Mouse (Mus musculus): ENCODE measurements around the gene Pnpla2. TPM values are rescaled to one million over a fixed set of nuclear protein-coding genes. Genes with fewer than 3 reads are reported as not detected.

Pnpla2 gene
- polyA plus RNA-seq, 1 experiment, result 21.3 TPM

DNA sequence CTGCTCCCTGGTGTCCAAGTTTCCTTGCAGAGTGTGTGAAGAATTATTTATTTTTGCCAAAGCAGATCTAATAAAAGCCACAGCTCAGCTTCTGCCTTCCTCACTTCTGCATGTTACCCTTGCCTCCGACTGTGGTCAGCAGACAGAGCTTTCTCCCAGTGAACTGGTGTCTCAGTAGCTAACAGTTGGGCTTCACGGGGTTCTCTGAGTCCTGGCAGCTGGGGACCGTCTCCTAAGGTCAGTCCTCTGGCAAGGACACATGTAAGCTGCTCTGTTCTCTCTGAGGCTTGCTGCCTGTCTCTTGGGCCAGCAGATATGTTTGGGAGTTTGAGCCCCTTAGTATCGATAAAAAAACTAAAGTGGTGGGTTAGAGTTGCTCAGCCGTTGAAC, 5.0 kb downstream of the Pnpla2 start:
- H3K4me1 ChIP-seq (ENCODE audit: control insufficient read depth, insufficient read depth, low read length), result peaks cover 3% of the 10 kb centered on the region; the same call in 1 of the 2 replicates
- H3K4me3 ChIP-seq (replicated peaks; ENCODE audit: control insufficient read depth, low read depth, low read length), result no peak overlapping the region
- H3K27ac ChIP-seq (ENCODE audit: control insufficient read depth, insufficient read depth, low read depth, low read length, poor library complexity), result no peak overlapping the region
- TF ChIP-seq POLR2A (IDR thresholded peaks at IDR 0.05; ENCODE audit: borderline replicate concordance, control insufficient read depth, low read depth, low read length) (no peak), CTCF (IDR thresholded peaks at IDR 0.05; ENCODE audit: control insufficient read depth, insufficient read depth, low read length) (no peak)
- 70% methylated on average over 5 of the region's 5 CpGs for WGBS

DNA sequence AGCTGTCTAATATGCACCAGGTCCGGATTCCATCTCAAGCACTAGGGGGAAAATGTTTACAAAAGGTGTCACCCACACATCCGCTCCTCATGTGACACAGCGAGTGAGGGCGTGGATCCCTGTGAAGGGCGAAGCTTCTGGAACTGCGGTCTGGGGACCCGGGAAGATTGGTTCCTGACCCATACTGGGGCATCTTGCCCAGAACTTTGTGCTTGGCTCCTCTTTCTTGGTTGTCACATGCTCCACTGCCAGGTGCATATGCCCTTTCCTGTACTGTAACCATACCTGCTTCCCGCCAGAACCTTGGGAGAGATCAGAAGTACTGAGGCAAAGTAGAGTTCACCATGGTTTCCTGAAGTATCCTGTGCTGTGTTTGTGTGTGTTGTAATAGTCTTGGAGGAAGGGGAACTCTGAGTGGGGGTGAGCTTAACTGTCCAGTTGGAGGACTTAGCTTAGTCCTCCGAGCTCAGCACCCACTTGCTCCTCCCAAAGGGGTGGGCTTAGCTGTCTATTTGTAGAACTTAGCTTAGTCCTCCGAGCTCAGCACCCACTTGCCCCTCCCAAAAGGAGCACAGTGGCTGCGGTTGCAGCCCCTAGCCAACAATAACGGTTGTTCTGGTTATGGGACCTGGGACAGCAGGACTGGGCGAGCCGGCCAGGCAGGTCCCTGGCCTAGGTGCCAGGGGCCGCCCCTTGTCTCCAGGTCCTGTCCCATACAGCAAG, 5.6 kb downstream of the Pnpla2 start, which contains the start of gene Cracr2b:
Gene Cracr2b (plus strand): TSS at position 704 of the 723 bp plus-strand sequence.
- Histone ChIP-seq H3K27ac (ENCODE audit: control insufficient read depth, insufficient read depth, low read depth, low read length, poor library complexity) (no peak within 1 kb of the TSS; the same call in 1 of the 2 replicates), H3K4me3 (replicated peaks; ENCODE audit: control insufficient read depth, low read depth, low read length) (peak within 1 kb of the TSS; percentile 26), H3K4me1 (ENCODE audit: control insufficient read depth, insufficient read depth, low read length) (peaks cover 3% of the 10 kb centered on the region; the same call in 1 of the 2 replicates)
- TF ChIP-seq CTCF (IDR thresholded peaks at IDR 0.05; ENCODE audit: control insufficient read depth, insufficient read depth, low read length) (no peak), POLR2A (IDR thresholded peaks at IDR 0.05; ENCODE audit: borderline replicate concordance, control insufficient read depth, low read depth, low read length) (no peak; the same call in 1 of the 2 replicates)
- 53% methylated on average over 15 of the region's 15 CpGs for WGBS

DNA sequence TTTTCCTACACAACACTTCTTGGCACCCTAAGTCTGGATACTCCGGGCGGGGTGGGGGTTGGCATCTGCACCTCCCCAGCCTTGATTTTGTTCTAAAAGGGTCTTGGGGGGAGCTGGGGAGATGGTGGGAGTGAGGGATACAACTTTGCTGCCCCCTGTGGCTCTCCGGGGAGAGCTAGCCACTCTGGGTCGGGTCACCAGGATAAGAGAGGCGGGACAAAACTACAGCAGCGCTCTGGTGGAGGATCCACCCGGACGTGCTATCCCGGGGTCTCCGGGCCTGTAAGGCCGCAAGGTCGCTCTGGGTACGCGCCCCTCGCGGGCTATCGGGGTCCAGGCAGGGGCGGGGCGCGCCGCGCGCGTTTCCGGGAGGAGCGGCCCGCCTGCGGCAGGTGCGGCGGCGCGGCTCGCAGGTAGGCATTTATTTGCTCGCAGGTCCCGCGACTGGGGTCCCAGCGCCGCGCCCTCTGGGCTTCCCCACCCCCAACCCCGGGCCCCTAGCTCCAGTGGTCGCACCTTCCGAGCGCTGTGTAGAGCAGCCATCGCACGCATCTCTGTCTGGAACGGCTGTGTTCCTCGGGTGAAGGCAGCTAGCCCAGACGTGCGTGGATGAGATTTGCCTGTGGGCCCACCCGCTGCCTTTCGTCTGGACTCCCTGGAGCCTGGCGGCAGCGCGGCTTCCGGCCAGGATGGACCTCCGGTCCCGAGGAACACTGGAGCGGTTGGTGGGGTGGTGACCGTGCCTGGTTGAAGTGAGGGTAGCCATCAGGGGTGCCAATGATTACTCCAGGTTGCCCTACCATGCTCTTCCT, 6.7 kb downstream of the Pnpla2 start:
- Histone ChIP-seq H3K27ac (ENCODE audit: control insufficient read depth, insufficient read depth, low read depth, low read length, poor library complexity) (no peak overlapping the region), H3K4me1 (ENCODE audit: control insufficient read depth, insufficient read depth, low read length) (peaks cover 4% of the 10 kb centered on the region), H3K4me3 (replicated peaks; ENCODE audit: control insufficient read depth, low read depth, low read length) (peak overlapping the region; percentile 26)
- 6% methylated on average over 59 of the region's 59 CpGs for WGBS
- TF ChIP-seq CTCF (IDR thresholded peaks at IDR 0.05; ENCODE audit: control insufficient read depth, insufficient read depth, low read length), result no peak
- TF ChIP-seq POLR2A (IDR thresholded peaks at IDR 0.05; ENCODE audit: borderline replicate concordance, control insufficient read depth, low read depth, low read length), result no peak

DNA sequence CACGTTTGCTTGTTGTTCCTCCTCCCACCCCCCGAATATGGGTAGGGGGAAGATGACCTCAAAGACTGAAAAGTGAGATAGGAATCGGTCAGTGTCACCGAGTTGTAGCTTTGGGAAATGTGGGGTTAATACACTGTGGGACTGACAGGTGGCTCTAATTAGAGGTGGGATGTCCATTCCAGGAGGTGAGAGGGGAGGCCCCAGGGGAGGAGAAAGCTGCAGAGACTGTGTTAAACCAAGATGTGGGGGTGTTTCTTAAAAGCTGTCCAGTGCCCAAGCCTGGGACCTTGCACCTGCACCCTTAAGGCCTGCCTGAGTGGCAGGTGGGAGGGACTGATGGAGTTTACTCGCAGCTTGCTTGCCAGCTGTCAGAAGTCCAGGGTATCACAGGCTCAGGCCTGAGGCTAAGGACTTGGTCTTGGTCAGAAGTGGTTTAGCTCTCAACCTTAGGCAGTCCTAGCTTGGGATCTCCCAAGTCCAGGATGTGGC, 7.4 kb downstream of the Pnpla2 start:
- TF ChIP-seq CTCF (IDR thresholded peaks at IDR 0.05; ENCODE audit: control insufficient read depth, insufficient read depth, low read length), result no peak
- TF ChIP-seq POLR2A (IDR thresholded peaks at IDR 0.05; ENCODE audit: borderline replicate concordance, control insufficient read depth, low read depth, low read length), result no peak
- Histone ChIP-seq H3K4me3 (replicated peaks; ENCODE audit: control insufficient read depth, low read depth, low read length) (peak overlapping the region; percentile 26), H3K27ac (ENCODE audit: control insufficient read depth, insufficient read depth, low read depth, low read length, poor library complexity) (no peak overlapping the region), H3K4me1 (ENCODE audit: control insufficient read depth, insufficient read depth, low read length) (peaks cover 3% of the 10 kb centered on the region)
- WGBS, result 34% methylated on average over 5 of the region's 5 CpGs

DNA sequence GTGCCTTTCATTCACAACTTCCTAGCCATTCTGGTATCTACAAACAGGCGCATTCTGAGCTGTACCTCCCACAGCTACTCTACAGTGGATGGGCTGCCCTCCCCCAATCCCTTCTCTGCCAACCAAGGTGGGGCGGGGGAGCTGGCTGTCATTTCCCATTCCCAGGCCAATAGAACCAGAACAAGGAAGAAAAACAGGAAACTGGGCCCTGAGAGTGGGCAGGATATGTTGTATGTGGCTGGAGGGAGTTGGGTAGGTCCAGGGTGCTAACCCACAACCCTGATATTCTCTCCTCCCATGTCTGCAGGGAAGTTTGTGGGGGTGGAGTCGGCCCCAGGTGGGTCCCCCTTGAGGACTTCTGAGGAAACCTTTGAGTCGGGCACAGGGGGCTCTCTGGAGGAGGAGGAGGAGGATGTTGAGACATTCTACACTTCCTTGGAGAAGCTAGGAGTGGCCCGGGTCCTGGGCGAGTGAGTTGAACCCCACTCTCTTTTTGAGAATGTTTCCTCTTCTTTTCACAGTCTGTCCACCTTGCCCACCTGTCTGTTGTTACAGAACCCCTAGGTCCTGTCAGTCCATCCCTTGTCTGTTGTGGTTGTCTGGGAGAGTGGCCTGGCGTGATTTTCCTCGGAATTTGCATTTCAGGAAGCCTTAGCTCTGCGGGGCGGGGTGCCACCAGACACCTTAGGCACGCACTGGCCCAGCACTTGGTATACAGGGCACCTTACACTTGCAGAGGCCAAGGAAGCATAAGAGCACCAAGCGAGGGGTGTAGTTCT, 9.0 kb downstream of the Pnpla2 start:
- H3K4me1 ChIP-seq (ENCODE audit: control insufficient read depth, insufficient read depth, low read length), result peaks cover 8% of the 10 kb centered on the region
- no peak overlapping the region for H3K4me3 ChIP-seq (replicated peaks; ENCODE audit: control insufficient read depth, low read depth, low read length)
- no peak overlapping the region for H3K27ac ChIP-seq (ENCODE audit: control insufficient read depth, insufficient read depth, low read depth, low read length, poor library complexity)
- WGBS, result 27% methylated on average over 12 of the region's 12 CpGs
- TF ChIP-seq POLR2A (IDR thresholded peaks at IDR 0.05; ENCODE audit: borderline replicate concordance, control insufficient read depth, low read depth, low read length), result no peak
- TF ChIP-seq CTCF (IDR thresholded peaks at IDR 0.05; ENCODE audit: control insufficient read depth, insufficient read depth, low read length), result no peak

DNA sequence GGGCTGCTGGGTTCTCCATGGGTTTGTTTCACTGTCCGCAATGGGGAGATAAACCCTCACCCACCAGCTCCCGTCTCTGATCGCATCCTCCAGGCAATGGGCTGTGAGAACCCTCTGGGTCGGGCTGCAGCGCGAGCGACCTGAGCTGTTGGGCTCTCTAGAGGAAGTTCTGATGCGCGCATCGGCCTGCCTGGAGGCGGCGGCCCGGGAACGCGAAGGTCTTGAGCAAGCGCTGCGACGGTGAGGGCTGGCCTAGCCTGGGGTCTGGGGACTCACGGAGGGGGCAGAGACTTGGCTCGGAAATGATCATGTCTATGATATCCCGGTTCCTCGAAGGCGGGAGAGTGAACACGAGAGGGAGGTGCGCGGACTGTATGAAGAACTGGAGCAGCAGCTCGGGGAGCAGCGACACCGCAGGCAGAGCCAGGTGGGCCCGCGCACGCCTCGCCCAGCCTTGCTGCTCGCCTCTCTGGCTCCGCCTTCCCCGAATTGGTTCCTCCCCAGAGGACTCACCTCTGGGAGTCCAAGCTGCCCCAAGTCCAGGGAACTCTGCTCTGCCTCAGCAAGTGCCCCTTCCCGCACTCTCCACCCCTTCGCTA, 9.7 kb downstream of the Pnpla2 start:
- Histone ChIP-seq H3K4me1 (ENCODE audit: control insufficient read depth, insufficient read depth, low read length) (peaks cover 9% of the 10 kb centered on the region), H3K27ac (ENCODE audit: control insufficient read depth, insufficient read depth, low read depth, low read length, poor library complexity) (no peak overlapping the region), H3K4me3 (replicated peaks; ENCODE audit: control insufficient read depth, low read depth, low read length) (no peak overlapping the region)
- TF ChIP-seq POLR2A (IDR thresholded peaks at IDR 0.05; ENCODE audit: borderline replicate concordance, control insufficient read depth, low read depth, low read length) (no peak; the same call in 1 of the 2 replicates), CTCF (IDR thresholded peaks at IDR 0.05; ENCODE audit: control insufficient read depth, insufficient read depth, low read length) (no peak)
- 16% methylated on average over 38 of the region's 38 CpGs for WGBS

DNA sequence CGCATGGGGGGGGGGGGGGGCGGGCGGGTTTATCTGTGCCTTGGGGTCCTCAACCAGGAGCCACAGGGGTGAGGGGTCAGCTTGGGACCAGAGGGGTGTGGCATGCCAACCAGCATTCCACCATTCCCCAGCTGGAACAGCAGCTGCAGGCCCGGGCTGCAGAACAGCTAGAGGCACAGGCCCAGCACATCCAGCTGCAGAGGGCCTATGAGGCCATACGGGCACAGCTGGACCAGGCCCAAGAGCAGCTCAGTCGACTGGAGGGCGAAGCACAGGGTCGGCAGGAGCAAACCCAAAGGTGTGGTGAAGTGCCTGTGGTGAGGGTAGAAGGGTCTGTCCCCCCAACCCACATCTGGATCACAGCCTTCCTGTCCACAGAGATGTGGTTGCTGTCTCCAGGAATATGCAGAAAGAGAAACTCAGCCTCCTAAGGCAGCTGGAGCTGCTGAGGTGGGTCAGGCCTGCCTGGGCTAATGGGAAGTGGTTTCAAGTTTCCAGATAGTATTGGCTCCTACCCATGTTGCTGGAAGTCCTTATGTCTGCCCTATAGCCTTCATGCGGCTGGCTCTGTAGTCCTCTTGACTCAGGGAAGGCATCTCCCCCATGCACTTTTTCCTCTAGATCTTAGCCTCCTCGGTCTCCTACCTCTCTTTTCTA, 10.5 kb downstream of the Pnpla2 start:
- WGBS, result 49% methylated on average over 10 of the region's 10 CpGs
- TF ChIP-seq POLR2A (IDR thresholded peaks at IDR 0.05; ENCODE audit: borderline replicate concordance, control insufficient read depth, low read depth, low read length) (no peak; the same call in 1 of the 2 replicates), CTCF (IDR thresholded peaks at IDR 0.05; ENCODE audit: control insufficient read depth, insufficient read depth, low read length) (no peak)
- H3K4me1 ChIP-seq (ENCODE audit: control insufficient read depth, insufficient read depth, low read length), result peaks cover 9% of the 10 kb centered on the region
- no peak overlapping the region for H3K4me3 ChIP-seq (replicated peaks; ENCODE audit: control insufficient read depth, low read depth, low read length)
- no peak overlapping the region for H3K27ac ChIP-seq (ENCODE audit: control insufficient read depth, insufficient read depth, low read depth, low read length, poor library complexity)

All from bone marrow, adult 2 months (tissue).